Mouse (Mus musculus): ENCODE data around the gene Gm49322. TPM values are rescaled to one million over a fixed set of nuclear protein-coding genes. Genes with fewer than 3 reads are reported as not detected.

The Gm49322 gene
- polyA plus RNA-seq, 1 experiment from 2014 or later: 2.5 TPM

DNA sequence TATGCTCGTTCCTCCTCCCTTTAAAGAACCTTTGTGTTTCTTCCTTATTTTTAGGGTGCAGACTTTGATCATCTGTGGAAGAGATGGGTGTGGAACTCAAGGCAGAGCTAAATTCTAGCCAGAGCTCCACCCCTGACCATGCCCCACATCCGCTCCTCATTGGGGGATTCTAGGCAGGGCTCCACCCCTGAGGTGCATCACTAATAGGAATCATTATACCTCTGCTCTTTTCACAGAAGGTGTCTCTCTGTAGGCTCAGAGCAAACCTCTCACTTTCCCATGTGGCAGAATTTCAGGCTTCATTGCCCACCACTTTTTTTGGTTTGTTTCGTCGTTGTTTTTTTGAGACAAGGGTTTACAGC, 53.0 kb downstream of the Gm49322 start:
- Histone ChIP-seq H3K9me3 (ENCODE audit: control insufficient read depth, low read length) (no peaks in the 10 kb centered on the region), H3K4me1 (ENCODE audit: control insufficient read depth, insufficient read depth, low read length) (peaks cover 20% of the 10 kb centered on the region), H3K36me3 (ENCODE audit: control insufficient read depth, insufficient read depth, low read length) (no peaks in the 10 kb centered on the region), H3K4me3 (replicated peaks; ENCODE audit: low read depth, low read length) (no peak overlapping the region), H3K4me2 (ENCODE audit: low read length) (no peak overlapping the region), H3K9ac (replicated peaks; ENCODE audit: low read length) (no peak overlapping the region), H3K27ac (replicated peaks; ENCODE audit: low read depth, low read length) (0 out of 2 replicates have a peak overlapping the region, but pooled peaks have one; percentile 8), H3K27me3 (ENCODE audit: control insufficient read depth, insufficient read depth, low read length) (no peaks in the 10 kb centered on the region)
- ATAC-seq (ENCODE audit: low FRiP score, low TSS enrichment): no peak
- DNase-seq: no peak
- 68% methylated on average over 4 of the region's 4 CpGs for WGBS

DNA sequence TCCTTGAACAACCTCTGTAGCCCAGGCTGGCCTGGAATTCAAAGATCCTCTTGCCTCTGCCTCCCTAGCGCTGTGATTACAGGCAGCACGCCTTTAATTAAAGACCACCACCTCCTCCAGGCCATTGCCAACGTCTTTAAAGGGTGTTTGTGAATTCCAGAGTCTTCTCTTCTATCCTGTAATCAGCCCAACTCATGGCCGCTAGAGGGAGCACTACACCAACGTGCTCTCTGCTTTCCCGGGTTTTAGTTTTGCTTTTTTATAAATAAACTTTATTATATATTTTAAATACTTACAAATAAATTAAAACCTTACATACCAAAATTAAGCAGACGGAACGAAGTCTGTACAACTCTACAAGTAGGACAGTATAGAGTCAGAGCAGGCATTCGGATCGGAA, 53.4 kb downstream of the Gm49322 start:
- H3K9me3 ChIP-seq (ENCODE audit: control insufficient read depth, low read length): no peaks in the 10 kb centered on the region
- 16% methylated on average over 10 of the region's 10 CpGs for WGBS
- H3K4me2 ChIP-seq (ENCODE audit: low read length): peak overlapping the region; percentile 22; the same call in 1 of the 2 replicates
- no peak overlapping the region for H3K9ac ChIP-seq (replicated peaks; ENCODE audit: low read length)
- 0 out of 2 replicates have a peak overlapping the region, but pooled peaks have one; percentile 8 for H3K27ac ChIP-seq (replicated peaks; ENCODE audit: low read depth, low read length)
- no peak for ATAC-seq (ENCODE audit: low FRiP score, low TSS enrichment)
- peaks cover 20% of the 10 kb centered on the region for H3K4me1 ChIP-seq (ENCODE audit: control insufficient read depth, insufficient read depth, low read length)
- no peaks in the 10 kb centered on the region for H3K27me3 ChIP-seq (ENCODE audit: control insufficient read depth, insufficient read depth, low read length)
- H3K36me3 ChIP-seq (ENCODE audit: control insufficient read depth, insufficient read depth, low read length): no peaks in the 10 kb centered on the region
- peak; percentile 90 for DNase-seq
- H3K4me3 ChIP-seq (replicated peaks; ENCODE audit: low read depth, low read length): no peak overlapping the region

DNA sequence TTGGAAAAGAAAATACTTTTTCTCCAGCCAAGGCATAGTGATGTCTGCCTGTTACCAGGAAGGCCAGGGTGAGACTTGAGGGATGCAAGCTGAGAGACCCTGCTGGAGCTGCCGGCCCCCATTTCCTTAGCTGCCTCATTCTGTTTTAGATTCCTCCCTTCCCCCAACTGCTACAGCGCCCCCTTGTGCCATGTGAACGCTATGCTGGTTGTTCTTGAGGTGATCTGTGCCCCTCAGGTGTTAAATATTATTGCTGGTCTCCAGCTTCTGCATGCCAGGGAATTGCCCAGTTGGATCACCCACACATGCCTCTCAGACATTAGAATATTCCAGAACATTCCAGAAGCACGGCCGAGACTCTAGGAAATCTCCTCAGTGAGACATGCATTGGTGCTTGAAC, 55.3 kb downstream of the Gm49322 start:
- Histone ChIP-seq H3K27me3 (ENCODE audit: control insufficient read depth, insufficient read depth, low read length) (no peaks in the 10 kb centered on the region), H3K27ac (replicated peaks; ENCODE audit: low read depth, low read length) (no peak overlapping the region), H3K4me1 (ENCODE audit: control insufficient read depth, insufficient read depth, low read length) (peaks cover 8% of the 10 kb centered on the region; the same call in 1 of the 2 replicates), H3K4me2 (ENCODE audit: low read length) (no peak overlapping the region), H3K9me3 (ENCODE audit: control insufficient read depth, low read length) (no peaks in the 10 kb centered on the region), H3K9ac (replicated peaks; ENCODE audit: low read length) (no peak overlapping the region), H3K36me3 (ENCODE audit: control insufficient read depth, insufficient read depth, low read length) (peaks cover 10% of the 10 kb centered on the region), H3K4me3 (replicated peaks; ENCODE audit: low read depth, low read length) (no peak overlapping the region)
- DNase-seq (peak; percentile 47), ATAC-seq (ENCODE audit: low FRiP score, low TSS enrichment) (no peak)
- WGBS: 36% methylated on average over 5 of the region's 5 CpGs

- Histone ChIP-seq H3K4me1 (ENCODE audit: control insufficient read depth, insufficient read depth, low read length) (0 out of 2 replicates have a peak, but pooled peaks cover 4% of the 10 kb centered on the region), H3K36me3 (ENCODE audit: control insufficient read depth, insufficient read depth, low read length) (peaks cover 35% of the 10 kb centered on the region), H3K27me3 (ENCODE audit: control insufficient read depth, insufficient read depth, low read length) (no peaks in the 10 kb centered on the region), H3K9ac (replicated peaks; ENCODE audit: low read length) (no peak overlapping the region), H3K4me3 (replicated peaks; ENCODE audit: low read depth, low read length) (no peak overlapping the region), H3K27ac (replicated peaks; ENCODE audit: low read depth, low read length) (no peak overlapping the region), H3K9me3 (ENCODE audit: control insufficient read depth, low read length) (no peaks in the 10 kb centered on the region), H3K4me2 (ENCODE audit: low read length) (no peak overlapping the region)
- WGBS: 70% methylated on average over 5 of the region's 5 CpGs
- no peak for ATAC-seq (ENCODE audit: low FRiP score, low TSS enrichment)
- DNase-seq: no peak
These were observed 57.8 kb downstream of the Gm49322 start for GRCm38 (mm10) chr10:80663485-80664196.

GRCm38 (mm10) chr10:80664197-80665015, 58.6 kb downstream of the Gm49322 start:
- Histone ChIP-seq H3K36me3 (ENCODE audit: control insufficient read depth, insufficient read depth, low read length) (peaks cover 42% of the 10 kb centered on the region), H3K9me3 (ENCODE audit: control insufficient read depth, low read length) (no peaks in the 10 kb centered on the region), H3K4me3 (replicated peaks; ENCODE audit: low read depth, low read length) (no peak overlapping the region), H3K4me1 (ENCODE audit: control insufficient read depth, insufficient read depth, low read length) (no peaks in the 10 kb centered on the region), H3K27me3 (ENCODE audit: control insufficient read depth, insufficient read depth, low read length) (no peaks in the 10 kb centered on the region), H3K27ac (replicated peaks; ENCODE audit: low read depth, low read length) (peak overlapping the region; percentile 13; the same call in 1 of the 2 replicates), H3K9ac (replicated peaks; ENCODE audit: low read length) (no peak overlapping the region), H3K4me2 (ENCODE audit: low read length) (no peak overlapping the region)
- 50% methylated on average over 16 of the region's 16 CpGs for WGBS
- DNase-seq (no peak), ATAC-seq (ENCODE audit: low FRiP score, low TSS enrichment) (no peak)

DNA sequence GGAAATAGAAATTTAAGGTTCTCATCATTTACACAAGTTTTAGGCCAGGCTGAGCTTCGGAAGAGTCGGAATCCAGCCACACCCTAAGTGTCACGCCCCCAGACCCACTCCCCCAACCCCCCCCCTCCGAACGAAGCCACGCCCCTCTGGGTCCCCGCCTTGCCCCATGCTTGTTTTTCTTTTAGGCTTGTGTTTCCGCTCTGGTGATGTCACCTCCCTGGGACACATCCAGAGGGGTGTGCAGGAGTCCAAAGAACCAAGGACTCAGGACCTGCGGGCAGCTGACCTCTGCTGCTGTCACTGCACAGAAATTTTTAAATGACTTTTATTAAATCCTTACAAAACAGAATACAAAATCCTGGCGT, 59.2 kb downstream of the Gm49322 start:
- peaks cover 48% of the 10 kb centered on the region for H3K36me3 ChIP-seq (ENCODE audit: control insufficient read depth, insufficient read depth, low read length)
- no peak for ATAC-seq (ENCODE audit: low FRiP score, low TSS enrichment)
- DNase-seq: no peak
- no peaks in the 10 kb centered on the region for H3K9me3 ChIP-seq (ENCODE audit: control insufficient read depth, low read length)
- no peak overlapping the region for H3K9ac ChIP-seq (replicated peaks; ENCODE audit: low read length)
- no peak overlapping the region for H3K4me3 ChIP-seq (replicated peaks; ENCODE audit: low read depth, low read length)
- no peaks in the 10 kb centered on the region for H3K4me1 ChIP-seq (ENCODE audit: control insufficient read depth, insufficient read depth, low read length)
- H3K27me3 ChIP-seq (ENCODE audit: control insufficient read depth, insufficient read depth, low read length): no peaks in the 10 kb centered on the region
- no peak overlapping the region for H3K4me2 ChIP-seq (ENCODE audit: low read length)
- peak overlapping the region; percentile 13; the same call in 1 of the 2 replicates for H3K27ac ChIP-seq (replicated peaks; ENCODE audit: low read depth, low read length)
- 16% methylated on average over 10 of the region's 10 CpGs for WGBS

Small RNA genes within 50 kb of the gene (microRNA-seq; reads per million reads assigned to microRNA genes)
- not detected for gene Mir6912

Other genes with a start within 250 kb of the Gm49322 start
- 2.9 and 3.2 TPM in 2 replicates for gene Plk5, start 249.6 kb upstream of the Gm49322 start, polyA plus RNA-seq (2014; fragmentation: Nextera tagmentation; extraction: Ambion mirVana)
- 17.3 and 28.2 TPM in 2 replicates for gene Mex3d, start 218.4 kb upstream of the Gm49322 start, polyA plus RNA-seq (2014; fragmentation: Nextera tagmentation; extraction: Ambion mirVana)
- 166 and 208 TPM in 2 replicates for gene Mbd3, start 206.5 kb upstream of the Gm49322 start, polyA plus RNA-seq (2014; fragmentation: Nextera tagmentation; extraction: Ambion mirVana)
- gene Uqcr11, start 199.2 kb upstream of the Gm49322 start, polyA plus RNA-seq (2014; fragmentation: Nextera tagmentation; extraction: Ambion mirVana): 532 and 742 TPM in 2 replicates
- gene Tcf3, start 172.4 kb upstream of the Gm49322 start, polyA plus RNA-seq (2014; fragmentation: Nextera tagmentation; extraction: Ambion mirVana): 49.8 and 60.4 TPM in 2 replicates
- gene Onecut3, start 111.2 kb upstream of the Gm49322 start, polyA plus RNA-seq (2014; fragmentation: Nextera tagmentation; extraction: Ambion mirVana): 2.2 and 2.4 TPM in 2 replicates
- 0.76 and 0.78 TPM in 2 replicates for gene Atp8b3, start 66.9 kb upstream of the Gm49322 start, polyA plus RNA-seq (2014; fragmentation: Nextera tagmentation; extraction: Ambion mirVana)
- 31.7 and 34.2 TPM in 2 replicates for gene Rexo1, start 44.5 kb upstream of the Gm49322 start, polyA plus RNA-seq (2014; fragmentation: Nextera tagmentation; extraction: Ambion mirVana)
- gene Klf16, start 28.7 kb upstream of the Gm49322 start, polyA plus RNA-seq (2014; fragmentation: Nextera tagmentation; extraction: Ambion mirVana): 4.9 and 5.0 TPM in 2 replicates
- 128 and 151 TPM in 2 replicates for gene Abhd17a, start 15.7 kb upstream of the Gm49322 start, polyA plus RNA-seq (2014; fragmentation: Nextera tagmentation; extraction: Ambion mirVana)
- 62.1 and 67.6 TPM in 2 replicates for gene Scamp4, start 3.1 kb upstream of the Gm49322 start, polyA plus RNA-seq (2014; fragmentation: Nextera tagmentation; extraction: Ambion mirVana)
- gene Adat3, start 3.1 kb upstream of the Gm49322 start, polyA plus RNA-seq (2014; fragmentation: Nextera tagmentation; extraction: Ambion mirVana): 4.9 and 5.0 TPM in 2 replicates
- 74.1 and 98.5 TPM in 2 replicates for gene Csnk1g2, start 16.8 kb downstream of the Gm49322 start, polyA plus RNA-seq (2014; fragmentation: Nextera tagmentation; extraction: Ambion mirVana)
- 80.1 and 88.8 TPM in 2 replicates for gene Btbd2, start 51.0 kb downstream of the Gm49322 start, polyA plus RNA-seq (2014; fragmentation: Nextera tagmentation; extraction: Ambion mirVana)
- gene Mknk2, start 72.1 kb downstream of the Gm49322 start, polyA plus RNA-seq (2014; fragmentation: Nextera tagmentation; extraction: Ambion mirVana): 46.7 and 54.2 TPM in 2 replicates
- 45.2 and 47.3 TPM in 2 replicates for gene Mob3a, start 96.0 kb downstream of the Gm49322 start, polyA plus RNA-seq (2014; fragmentation: Nextera tagmentation; extraction: Ambion mirVana)
- 22.4 and 25.1 TPM in 2 replicates for gene Izumo4, start 96.2 kb downstream of the Gm49322 start, polyA plus RNA-seq (2014; fragmentation: Nextera tagmentation; extraction: Ambion mirVana)
- 106 and 116 TPM in 2 replicates for gene Ap3d1, start 136.2 kb downstream of the Gm49322 start, polyA plus RNA-seq (2014; fragmentation: Nextera tagmentation; extraction: Ambion mirVana)
- 23.4 and 27.9 TPM in 2 replicates for gene Dot1l, start 149.2 kb downstream of the Gm49322 start, polyA plus RNA-seq (2014; fragmentation: Nextera tagmentation; extraction: Ambion mirVana)
- 57.2 and 75.1 TPM in 2 replicates for gene Sf3a2, start 192.2 kb downstream of the Gm49322 start, polyA plus RNA-seq (2014; fragmentation: Nextera tagmentation; extraction: Ambion mirVana)
- gene Plekhj1, start 192.6 kb downstream of the Gm49322 start, polyA plus RNA-seq (2014; fragmentation: Nextera tagmentation; extraction: Ambion mirVana): 107 and 116 TPM in 2 replicates
- gene Amh, start 199.2 kb downstream of the Gm49322 start, polyA plus RNA-seq (2014; fragmentation: Nextera tagmentation; extraction: Ambion mirVana): 0.12 TPM in 1 of 2 replicates, not detected in the other
- 0.23 and 0.30 TPM in 2 replicates for gene Jsrp1, start 207.5 kb downstream of the Gm49322 start, polyA plus RNA-seq (2014; fragmentation: Nextera tagmentation; extraction: Ambion mirVana)
- 1,218 and 1,334 TPM in 2 replicates for gene Oaz1, start 220.6 kb downstream of the Gm49322 start, polyA plus RNA-seq (2014; fragmentation: Nextera tagmentation; extraction: Ambion mirVana)
- 6.2 and 7.3 TPM in 2 replicates for gene Lingo3, start 238.0 kb downstream of the Gm49322 start, polyA plus RNA-seq (2014; fragmentation: Nextera tagmentation; extraction: Ambion mirVana)
- 256 and 328 TPM in 2 replicates for gene Lsm7, start 249.2 kb downstream of the Gm49322 start, polyA plus RNA-seq (2014; fragmentation: Nextera tagmentation; extraction: Ambion mirVana)
- gene Sppl2b, start 249.3 kb downstream of the Gm49322 start, polyA plus RNA-seq (2014; fragmentation: Nextera tagmentation; extraction: Ambion mirVana): 60.5 and 62.7 TPM in 2 replicates

Data from midbrain, embryonic 14.5 days (tissue).